Mouse (Mus musculus) fibroblast of lung, adult 2 months (primary cell): Measurements from ENCODE around the gene Abcc3.

ENCODE experiments used
- DNase-seq: peaks from one replicate; pipeline ENCODE4 v3.0.0-alpha.2; 2011; ENCODE audit warnings: low read depth

Gene Abcc3

DNA sequence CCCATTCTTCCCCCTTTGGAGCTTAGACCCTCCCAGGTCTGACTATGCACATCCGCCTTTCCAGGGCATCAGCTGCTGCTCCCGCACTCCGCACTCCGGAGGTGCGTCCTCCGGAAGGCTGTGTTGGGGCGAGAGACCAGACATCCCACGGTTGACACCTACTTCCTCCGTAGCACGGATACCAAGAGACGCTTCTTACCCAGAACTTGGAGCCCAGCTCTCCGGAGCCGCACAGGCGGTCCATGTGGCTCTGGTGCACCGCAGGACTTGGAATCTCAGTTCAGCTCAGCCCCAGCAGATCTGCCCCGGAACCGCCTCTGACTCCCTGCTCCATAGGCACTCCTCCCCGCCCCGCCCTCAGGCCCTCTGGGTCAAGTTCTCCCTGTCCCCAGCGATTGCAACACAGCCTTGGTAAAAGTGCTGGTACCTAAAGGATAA lies at the start of gene Abcc3:
Abcc3 (minus strand) TSS at position 326 of the 438 bp plus-strand sequence.
- DNase-seq, result no peak

DNA sequence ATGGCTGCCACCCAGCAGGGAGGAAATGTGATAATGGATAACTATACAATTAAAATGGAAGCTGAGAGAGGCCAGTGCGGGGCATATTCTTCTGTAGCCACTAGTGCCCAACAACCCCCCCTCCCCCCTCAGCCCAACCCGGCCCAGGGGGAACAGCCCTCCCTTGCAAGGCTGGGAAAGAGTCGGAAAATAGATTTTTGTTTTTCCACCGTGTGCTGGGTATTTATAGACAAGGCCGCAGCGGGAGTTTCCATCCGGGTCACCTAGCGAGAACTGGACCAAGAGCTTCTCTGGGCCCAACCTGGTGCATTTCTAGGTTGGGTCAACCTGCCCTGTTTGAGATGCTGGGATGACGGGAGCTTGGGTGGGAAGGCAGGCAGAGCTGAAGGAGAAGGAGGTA lies 49.0 kb upstream of the Abcc3 start:
- DNase-seq, result no peak

DNA sequence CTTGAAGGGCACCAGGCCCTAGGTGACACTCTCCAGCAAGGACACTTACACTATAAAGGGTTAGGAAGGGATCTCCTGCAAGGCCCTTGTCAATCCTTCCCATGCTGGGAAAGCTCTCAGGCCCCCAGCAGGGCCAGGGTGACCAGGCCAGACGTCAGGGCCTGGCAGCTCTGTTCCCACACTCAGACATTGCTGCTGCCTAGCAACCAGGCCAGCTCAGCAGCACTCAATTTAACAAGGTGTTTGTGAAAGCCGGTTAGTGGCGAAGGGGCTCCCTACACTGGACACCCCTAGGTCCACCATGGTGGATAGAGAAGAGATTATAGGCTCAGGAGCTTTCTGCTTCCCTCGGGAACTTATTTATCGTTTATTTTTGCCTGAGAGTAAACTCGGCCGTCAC lies 48.3 kb upstream of the Abcc3 start:
- DNase-seq, result no peak

GRCm38 (mm10) chr11:94440421-94440820 lies 47.6 kb upstream of the Abcc3 start:
- no peak for DNase-seq

- DNase-seq, result no peak
Observed at GRCm38 (mm10) chr11:94429011-94429651, 36.3 kb upstream of the Abcc3 start.

GRCm38 (mm10) chr11:94428091-94428835 lies 35.5 kb upstream of the Abcc3 start:
- no peak for DNase-seq

DNA sequence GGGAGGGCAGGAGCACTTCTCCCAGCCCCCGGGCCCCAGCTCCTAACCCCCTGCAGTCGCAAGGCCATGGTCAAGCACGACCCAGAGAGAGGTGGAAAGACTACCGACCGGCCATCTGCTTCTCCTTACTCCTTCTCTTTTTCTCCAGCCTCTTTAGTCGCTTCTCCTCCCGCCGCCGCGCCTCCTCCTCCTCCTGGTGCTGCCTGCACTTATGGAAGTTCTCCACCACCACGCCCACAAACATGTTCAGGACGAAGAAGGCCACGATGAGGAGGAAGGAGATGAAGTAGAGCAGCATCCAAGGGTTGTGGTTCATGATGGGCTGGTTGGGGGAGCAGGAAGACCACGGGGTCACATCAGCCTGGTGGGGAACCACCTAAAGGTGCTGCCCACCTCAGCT lies 32.9 kb upstream of the Abcc3 start:
- no peak for DNase-seq

DNA sequence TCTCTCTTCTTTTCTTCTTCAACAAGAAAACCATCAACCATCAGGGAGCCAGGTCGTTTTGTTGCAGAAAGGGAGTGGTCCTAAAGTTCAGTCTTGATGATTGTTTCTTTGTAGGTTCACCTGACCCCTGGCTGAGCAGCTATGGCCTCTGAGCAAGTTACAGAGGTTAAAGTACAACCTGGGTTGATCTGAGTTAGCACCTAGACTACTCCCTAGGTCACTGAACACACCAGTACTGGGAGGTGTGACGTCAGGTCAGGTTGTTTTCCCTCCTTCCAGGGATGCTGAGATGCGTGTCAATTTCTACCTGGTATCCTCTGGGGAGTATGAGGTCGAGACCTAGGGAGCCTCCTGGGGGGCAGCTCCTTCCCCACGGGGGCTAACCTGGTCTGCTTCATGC lies 32.4 kb upstream of the Abcc3 start:
- DNase-seq, result no peak

DNA sequence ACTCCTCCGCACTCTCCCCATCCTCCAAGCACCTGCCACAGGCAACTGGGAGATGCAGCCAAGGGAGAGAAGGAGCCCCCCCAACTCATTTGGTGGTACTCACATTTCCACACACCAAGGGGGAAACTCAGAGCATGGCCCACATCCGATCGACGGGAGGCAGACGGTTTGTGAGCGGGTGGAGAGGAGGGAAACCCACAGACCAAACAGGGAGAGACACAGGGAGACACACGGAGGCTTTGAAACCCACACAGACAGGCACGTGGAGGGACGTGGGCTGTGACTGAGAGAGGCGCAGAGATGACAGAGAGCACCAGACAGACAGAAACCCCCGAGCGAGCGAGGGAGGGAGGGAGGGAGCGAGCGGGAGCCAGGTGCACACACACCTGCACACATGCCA lies 31.6 kb upstream of the Abcc3 start:
- DNase-seq, result no peak

DNA sequence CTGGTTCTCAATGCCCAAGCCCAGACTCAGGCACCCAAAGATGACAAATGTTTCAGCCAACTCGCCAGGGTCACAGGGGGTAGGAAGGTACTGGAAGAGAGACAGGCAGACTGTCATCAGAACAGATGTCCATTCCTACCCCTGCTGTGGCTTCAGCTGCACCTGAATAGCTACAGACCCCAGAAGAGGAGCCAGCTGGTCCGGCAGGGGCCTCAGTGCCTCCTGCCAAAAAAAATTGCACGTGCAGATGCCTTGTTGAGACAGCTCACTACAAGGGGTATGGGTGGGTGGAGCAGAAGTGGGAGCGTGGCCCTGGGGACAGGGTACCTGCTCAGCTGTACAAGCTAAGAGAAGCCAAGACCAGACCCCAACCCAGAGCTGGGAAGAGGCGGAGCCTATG lies 31.1 kb upstream of the Abcc3 start:
- no peak for DNase-seq

DNA sequence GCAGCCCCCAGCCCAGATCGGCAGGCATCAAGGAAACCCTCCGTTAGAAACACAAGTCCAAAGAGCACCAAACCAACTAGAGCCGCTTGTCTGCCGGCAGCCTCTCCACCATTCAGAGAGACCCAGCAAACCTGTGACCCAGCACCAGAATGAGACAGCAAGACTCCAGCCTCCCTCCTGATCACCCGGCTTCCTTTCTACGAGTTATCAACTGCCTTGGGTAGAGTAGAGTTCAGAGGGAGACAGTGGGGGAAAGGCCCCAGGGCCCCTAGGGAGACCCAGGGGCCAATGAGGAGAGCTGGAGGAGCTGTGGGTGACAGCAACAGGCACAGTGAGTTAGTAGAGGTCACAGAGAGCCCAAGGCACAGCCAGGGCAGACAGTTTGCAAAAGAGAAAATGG lies 28.2 kb upstream of the Abcc3 start:
- no peak for DNase-seq

- no peak for DNase-seq
Observed at GRCm38 (mm10) chr11:94420325-94420724, 27.5 kb upstream of the Abcc3 start.

GRCm38 (mm10) chr11:94419004-94419727 lies 26.4 kb upstream of the Abcc3 start:
- DNase-seq, result no peak

- no peak for DNase-seq
Observed at GRCm38 (mm10) chr11:94414042-94414441, 21.2 kb upstream of the Abcc3 start.

- DNase-seq, result no peak
Observed at GRCm38 (mm10) chr11:94413516-94413915, 20.7 kb upstream of the Abcc3 start.

- no peak for DNase-seq
Observed at GRCm38 (mm10) chr11:94412998-94413469, 20.2 kb upstream of the Abcc3 start.

GRCm38 (mm10) chr11:94412562-94412961 lies 19.8 kb upstream of the Abcc3 start:
- no peak for DNase-seq

DNA sequence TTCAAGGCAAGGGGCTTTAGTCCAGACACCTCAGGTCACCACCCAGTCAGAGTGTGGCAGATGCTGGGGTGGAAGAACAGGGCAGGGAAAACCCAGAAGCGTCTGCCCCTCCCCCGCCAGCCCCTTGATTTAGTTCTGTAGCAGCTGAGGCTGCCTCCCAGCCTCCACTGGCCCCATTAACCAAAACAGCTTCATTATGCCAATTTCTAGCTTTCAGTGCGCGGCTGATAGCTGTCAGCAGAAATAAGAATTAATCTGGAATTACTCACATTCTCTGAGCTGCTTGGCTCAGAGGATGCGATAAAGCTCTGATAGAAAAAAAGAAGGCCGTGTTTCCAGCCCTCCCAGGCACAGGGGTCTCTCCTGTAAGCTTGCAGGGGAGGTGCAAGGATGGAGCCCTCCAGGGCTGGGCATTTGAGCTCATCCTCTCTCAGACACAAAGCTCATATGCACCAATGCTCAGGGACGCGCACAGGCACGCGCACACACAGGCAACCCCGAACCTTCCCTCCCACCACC lies 15.1 kb upstream of the Abcc3 start:
- no peak for DNase-seq

GRCm38 (mm10) chr11:94405348-94405747 lies 12.6 kb upstream of the Abcc3 start:
- DNase-seq, result no peak

DNA sequence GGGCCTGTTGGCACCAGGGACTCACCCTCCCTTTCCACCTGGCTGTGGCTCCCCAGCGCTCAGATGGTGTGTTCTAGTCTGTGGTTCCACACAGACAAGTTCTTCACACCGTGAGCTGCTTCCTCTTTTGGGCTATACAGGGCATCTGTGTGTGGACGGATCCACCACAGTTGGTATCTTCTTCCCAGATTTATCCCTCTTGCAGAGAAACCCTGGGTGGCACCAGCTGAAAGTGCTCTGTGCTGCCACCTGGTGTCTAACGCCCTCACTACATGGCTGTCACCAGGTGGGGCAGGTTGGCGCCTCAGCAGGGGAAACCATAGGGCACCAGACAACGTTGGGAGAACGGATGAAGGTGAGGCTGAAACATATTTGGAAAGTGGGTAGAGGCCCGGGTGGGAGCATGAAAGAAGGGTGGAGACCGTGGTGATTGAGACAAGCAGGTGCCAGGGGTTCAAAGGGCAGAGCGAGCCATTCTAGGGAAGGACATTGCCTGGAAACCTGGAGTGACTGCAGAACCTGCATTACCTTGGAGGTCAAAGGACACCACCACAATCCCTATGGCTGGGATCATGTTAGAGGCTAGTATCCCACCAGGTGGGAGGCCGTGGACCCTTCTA lies 12.0 kb upstream of the Abcc3 start:
- no peak for DNase-seq

DNA sequence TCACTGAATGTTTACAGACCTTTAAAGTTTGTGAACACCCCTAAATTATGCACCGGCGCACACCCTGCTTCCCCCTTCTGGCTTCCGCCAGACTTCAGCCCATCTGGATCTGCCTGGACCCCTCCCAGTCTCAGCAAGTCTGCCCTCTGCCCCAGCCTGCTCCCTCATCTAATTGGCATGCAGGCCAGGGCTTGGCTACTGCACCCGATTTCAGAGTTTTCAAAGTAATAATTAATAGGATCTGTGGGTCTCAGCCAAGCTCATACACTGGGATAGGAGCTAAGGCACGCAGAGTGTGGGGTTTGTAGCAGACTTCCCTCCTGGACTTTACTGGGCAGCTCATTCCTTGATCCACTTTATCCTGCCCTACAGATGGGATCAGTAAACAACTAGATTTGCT lies 11.4 kb upstream of the Abcc3 start:
- no peak for DNase-seq

DNA sequence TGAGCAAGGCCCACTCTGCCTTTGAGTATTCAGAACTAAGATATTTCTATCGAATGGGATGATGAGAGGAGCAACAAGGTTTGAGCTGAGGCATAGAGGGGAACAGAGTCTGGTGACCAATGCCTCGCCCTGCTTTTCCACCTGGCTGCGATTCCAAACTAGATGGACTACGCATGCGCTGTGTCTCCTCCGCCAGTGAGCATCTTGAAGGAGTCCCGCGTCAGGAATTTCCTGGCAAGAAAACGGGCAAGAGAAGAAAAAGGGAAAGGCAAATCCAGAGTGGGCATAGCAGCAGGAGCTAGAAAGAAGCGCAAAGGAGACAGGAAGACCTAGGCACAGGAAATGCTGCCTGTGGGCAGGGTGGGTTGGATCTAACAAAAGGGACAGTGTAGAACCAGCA lies 11.0 kb upstream of the Abcc3 start:
- no peak for DNase-seq
